Mouse (Mus musculus): ENCODE results near the gene Gm20741. TPM values are rescaled to one million over a fixed set of nuclear protein-coding genes. Genes with fewer than 3 reads are reported as not detected.

Gm20741 gene
- polyA plus RNA-seq (2015; fragmentation: Nextera tagmentation; extraction: Ambion mirVana) = not detected in 2 replicates

GRCm38 (mm10) chr16:88811827-88812226 lies at the start of gene Gm20741:
TSS of gene Gm20741 (minus strand) at chr16:88812220.
- Histone ChIP-seq H3K4me1 (no peaks in the 10 kb centered on the region), H3K4me2 (replicated peaks) (no peak within 1 kb of the TSS), H3K27me3 (no peaks in the 10 kb centered on the region), H3K27ac (replicated peaks) (no peak within 1 kb of the TSS), H3K9ac (replicated peaks) (no peak within 1 kb of the TSS), H3K9me3 (no peaks in the 10 kb centered on the region), H3K4me3 (no peak within 1 kb of the TSS), H3K36me3 (no peaks in the 10 kb centered on the region)
- WGBS = 70% methylated on average over 2 of the region's 2 CpGs
- no peak for ATAC-seq (replicated peaks)

GRCm38 (mm10) chr16:88851450-88851849 lies 39.4 kb upstream of the Gm20741 start:
- Histone ChIP-seq H3K4me1 (no peaks in the 10 kb centered on the region), H3K9ac (replicated peaks) (no peak overlapping the region)
- no peak for ATAC-seq (replicated peaks)

DNA sequence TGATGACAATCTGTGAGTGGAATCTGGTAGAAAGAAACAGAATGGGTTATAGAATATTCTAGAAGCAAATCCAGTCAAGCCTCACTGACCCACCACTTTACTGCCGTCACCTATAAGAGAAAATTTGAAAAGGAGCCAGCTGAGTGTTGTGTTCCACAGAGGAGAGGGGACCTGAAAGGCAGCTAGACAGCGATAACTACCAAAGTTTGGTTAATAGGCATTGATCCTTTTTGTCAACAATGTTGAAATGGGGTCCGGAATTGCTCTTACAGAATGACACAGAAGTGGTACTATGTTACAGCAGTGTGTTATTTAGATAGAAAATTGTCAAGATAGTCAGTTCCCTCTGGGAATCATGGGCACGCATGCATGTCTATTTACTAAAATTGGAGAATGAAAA lies 36.5 kb upstream of the Gm20741 start:
- WGBS = 84% methylated on average over 4 of the region's 4 CpGs
- no peak overlapping the region for H3K27ac ChIP-seq (replicated peaks)
- no peak overlapping the region for H3K9ac ChIP-seq (replicated peaks)

More at GRCm38 (mm10) chr16:88851450-88851849, 39.4 kb upstream of the Gm20741 start:
- Histone ChIP-seq H3K27me3 (no peaks in the 10 kb centered on the region), H3K36me3 (no peaks in the 10 kb centered on the region), H3K9me3 (no peaks in the 10 kb centered on the region), H3K4me2 (replicated peaks) (no peak overlapping the region), H3K27ac (replicated peaks) (no peak overlapping the region), H3K4me3 (no peak overlapping the region)
- 13% methylated on average over 5 of the region's 5 CpGs for WGBS

DNA sequence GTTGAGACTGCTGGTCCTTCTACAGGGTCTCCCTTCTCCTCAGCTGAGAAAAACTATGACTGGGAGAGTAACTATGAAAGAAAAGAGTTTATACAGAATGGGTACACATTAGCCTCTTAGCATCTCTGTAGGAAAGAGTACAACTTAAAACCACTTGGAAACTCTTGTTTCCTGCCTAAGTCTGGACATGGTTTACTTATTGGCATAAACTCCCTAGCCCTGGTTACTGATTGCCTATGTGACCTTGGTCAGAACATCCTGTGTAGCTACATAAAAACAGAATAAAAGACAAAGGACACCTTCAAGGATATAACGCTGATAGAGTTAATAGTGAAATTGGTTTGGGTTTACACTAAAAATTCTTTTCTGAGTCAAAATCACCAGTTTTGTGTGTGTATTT lies 35.3 kb upstream of the Gm20741 start:
- ATAC-seq (replicated peaks) = no peak
- Histone ChIP-seq H3K4me2 (replicated peaks) (no peak overlapping the region), H3K9ac (replicated peaks) (no peak overlapping the region), H3K9me3 (no peaks in the 10 kb centered on the region), H3K36me3 (no peaks in the 10 kb centered on the region), H3K27me3 (no peaks in the 10 kb centered on the region), H3K27ac (replicated peaks) (no peak overlapping the region), H3K4me1 (no peaks in the 10 kb centered on the region), H3K4me3 (no peak overlapping the region)
- WGBS = 98% methylated on average over 1 of the region's 1 CpGs

More for the DNA sequence above, 36.5 kb upstream of the Gm20741 start:
- no peak for ATAC-seq (replicated peaks)
- Histone ChIP-seq H3K9me3 (no peaks in the 10 kb centered on the region), H3K4me1 (no peaks in the 10 kb centered on the region), H3K36me3 (no peaks in the 10 kb centered on the region), H3K4me3 (no peak overlapping the region), H3K27me3 (no peaks in the 10 kb centered on the region), H3K4me2 (replicated peaks) (no peak overlapping the region)

- WGBS = 77% methylated on average over 3 of the region's 3 CpGs
- H3K4me3 ChIP-seq = no peak overlapping the region
- no peak for ATAC-seq (replicated peaks)
- no peaks in the 10 kb centered on the region for H3K4me1 ChIP-seq
- H3K4me2 ChIP-seq (replicated peaks) = no peak overlapping the region
- H3K27me3 ChIP-seq = no peaks in the 10 kb centered on the region
- H3K36me3 ChIP-seq = no peaks in the 10 kb centered on the region
- H3K27ac ChIP-seq (replicated peaks) = no peak overlapping the region
- no peak overlapping the region for H3K9ac ChIP-seq (replicated peaks)
- no peaks in the 10 kb centered on the region for H3K9me3 ChIP-seq
Measured at GRCm38 (mm10) chr16:88826978-88827377, 15.0 kb upstream of the Gm20741 start.

- Histone ChIP-seq H3K9me3 (no peaks in the 10 kb centered on the region), H3K27me3 (no peaks in the 10 kb centered on the region), H3K27ac (replicated peaks) (0 out of 2 replicates have a peak within 1 kb of the TSS, but pooled peaks have one; percentile 8), H3K36me3 (no peaks in the 10 kb centered on the region), H3K9ac (replicated peaks) (no peak within 1 kb of the TSS), H3K4me3 (no peak within 1 kb of the TSS), H3K4me1 (no peaks in the 10 kb centered on the region), H3K4me2 (replicated peaks) (no peak within 1 kb of the TSS)
- WGBS = 63% methylated on average over 9 of the region's 9 CpGs
- ATAC-seq (replicated peaks) = peak; percentile 70
Measured at GRCm38 (mm10) chr16:88826095-88826652, 14.2 kb upstream of the Gm20741 start, which contains the start of gene Krtap14. TSS of gene Krtap14 (minus strand) at chr16:88826145.

GRCm38 (mm10) chr16:88823736-88824135 lies 11.7 kb upstream of the Gm20741 start:
- H3K9me3 ChIP-seq = no peaks in the 10 kb centered on the region
- 75% methylated on average over 3 of the region's 3 CpGs for whole genome bisulfite sequencing
- ATAC-seq (replicated peaks) = no peak

GRCm38 (mm10) chr16:88820066-88820465 lies 8.0 kb upstream of the Gm20741 start, which contains the start of gene Krtap15:
TSS of gene Krtap15 (plus strand) at chr16:88820215.
- Histone ChIP-seq H3K4me3 (no peak within 1 kb of the TSS), H3K9me3 (no peaks in the 10 kb centered on the region), H3K36me3 (no peaks in the 10 kb centered on the region), H3K27ac (replicated peaks) (no peak within 1 kb of the TSS), H3K9ac (replicated peaks) (no peak within 1 kb of the TSS), H3K4me2 (replicated peaks) (no peak within 1 kb of the TSS), H3K27me3 (no peaks in the 10 kb centered on the region), H3K4me1 (no peaks in the 10 kb centered on the region)
- WGBS = 81% methylated on average over 3 of the region's 3 CpGs
- ATAC-seq (replicated peaks) = no peak

More at GRCm38 (mm10) chr16:88823736-88824135, 11.7 kb upstream of the Gm20741 start:
- no peaks in the 10 kb centered on the region for H3K27me3 ChIP-seq
- H3K4me2 ChIP-seq (replicated peaks) = no peak overlapping the region
- H3K9ac ChIP-seq (replicated peaks) = no peak overlapping the region
- H3K4me3 ChIP-seq = no peak overlapping the region
- H3K36me3 ChIP-seq = no peaks in the 10 kb centered on the region
- no peaks in the 10 kb centered on the region for H3K4me1 ChIP-seq
- H3K27ac ChIP-seq (replicated peaks) = no peak overlapping the region

- H3K4me2 ChIP-seq (replicated peaks) = no peak overlapping the region
- no peaks in the 10 kb centered on the region for H3K9me3 ChIP-seq
- no peak overlapping the region for H3K4me3 ChIP-seq
- no peak for ATAC-seq (replicated peaks)
- WGBS = 75% methylated on average over 2 of the region's 2 CpGs
- H3K27ac ChIP-seq (replicated peaks) = no peak overlapping the region
- H3K27me3 ChIP-seq = no peaks in the 10 kb centered on the region
- H3K4me1 ChIP-seq = no peaks in the 10 kb centered on the region
- H3K9ac ChIP-seq (replicated peaks) = no peak overlapping the region
- no peaks in the 10 kb centered on the region for H3K36me3 ChIP-seq
Measured at GRCm38 (mm10) chr16:88786786-88787185, 25.2 kb downstream of the Gm20741 start.

DNA sequence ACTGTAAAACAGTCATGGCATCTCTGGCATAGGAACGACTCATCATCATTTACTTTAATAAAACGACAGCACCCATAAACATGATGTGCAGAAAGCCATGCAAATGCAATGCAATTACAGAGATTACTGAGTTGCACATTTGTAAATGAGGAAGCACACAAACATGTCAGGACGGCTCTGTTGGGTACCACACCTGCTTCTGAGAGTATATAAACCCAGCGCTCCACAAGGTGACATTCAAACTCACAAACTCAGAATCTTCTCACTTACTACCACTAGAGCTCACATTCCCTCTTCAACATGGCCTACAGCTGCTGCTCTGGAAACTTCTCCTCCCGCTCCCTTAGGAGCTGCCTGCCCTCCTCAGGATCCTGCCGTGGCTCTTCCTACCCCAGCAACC lies 34.4 kb downstream of the Gm20741 start, which contains the start of gene Gm5965:
TSS of gene Gm5965 (plus strand) at position 301 of the 400 bp plus-strand sequence.
- Histone ChIP-seq H3K9me3 (no peaks in the 10 kb centered on the region), H3K36me3 (no peaks in the 10 kb centered on the region), H3K4me3 (no peak within 1 kb of the TSS), H3K4me1 (no peaks in the 10 kb centered on the region), H3K9ac (replicated peaks) (no peak within 1 kb of the TSS), H3K27me3 (no peaks in the 10 kb centered on the region), H3K4me2 (replicated peaks) (no peak within 1 kb of the TSS), H3K27ac (replicated peaks) (no peak within 1 kb of the TSS)
- ATAC-seq (replicated peaks) = no peak
- WGBS = 93% methylated on average over 6 of the region's 6 CpGs

DNA sequence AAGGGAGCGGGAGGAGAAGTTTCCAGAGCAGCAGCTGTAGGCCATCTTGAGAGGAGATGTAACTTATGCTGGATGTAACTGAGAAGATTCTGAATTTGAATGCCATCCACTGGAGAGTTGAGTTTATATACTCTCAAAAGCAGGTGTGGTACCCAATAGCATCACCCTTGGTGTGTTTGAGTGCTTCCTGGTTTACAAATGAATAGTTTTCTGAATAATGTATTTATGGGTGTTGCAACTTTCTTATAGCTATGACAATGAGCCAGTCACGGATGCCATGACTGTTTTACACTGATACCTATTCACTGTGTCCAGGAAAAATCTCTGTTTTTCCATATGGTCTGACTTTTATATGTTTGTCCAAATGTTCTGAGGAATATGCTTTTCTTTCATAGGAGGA lies 37.9 kb downstream of the Gm20741 start, which contains the start of gene 2310057N15Rik:
TSS of gene 2310057N15Rik (minus strand) at position 101 of the 400 bp plus-strand sequence.
- Histone ChIP-seq H3K4me2 (replicated peaks) (no peak within 1 kb of the TSS), H3K27ac (replicated peaks) (no peak within 1 kb of the TSS), H3K36me3 (no peaks in the 10 kb centered on the region), H3K9me3 (no peaks in the 10 kb centered on the region), H3K27me3 (no peaks in the 10 kb centered on the region), H3K4me3 (no peak within 1 kb of the TSS), H3K9ac (replicated peaks) (no peak within 1 kb of the TSS), H3K4me1 (no peaks in the 10 kb centered on the region)
- WGBS = 82% methylated on average over 2 of the region's 2 CpGs
- no peak for ATAC-seq (replicated peaks)

Measured in forebrain, embryonic 15.5 days (tissue).